Mouse (Mus musculus) embryonic facial prominence, embryonic 11.5 days (tissue): ENCODE data around the gene Gpr83. TPM values are rescaled to one million over a fixed set of nuclear protein-coding genes. Genes with fewer than 3 reads are reported as not detected.

Experiments used
- ATAC-seq: fragments of 200-750 bp; cut with Nextera tagmentation; replicated peaks from 2 replicates; pipeline ENCODE4 v1.8.0; 2017; ENCODE audit warnings: low read depth; ENCODE audit not compliant: insufficient number of reproducible peaks, low FRiP score, low TSS enrichment
- DNase-seq: peaks from one replicate; pipeline ENCODE4 v3.0.0-alpha.2; 2015; ENCODE audit warnings: low spot score
- H3K27ac ChIP-seq: fragments of 300-500 bp; sonication (generic); replicated peaks from 2 replicates; pipeline ENCODE4 v1.5.1; 2014; ENCODE audit warnings: mild to moderate bottlenecking, low read depth, low read length, control low read depth
- H3K27me3 ChIP-seq: fragments of 300-500 bp; sonication (generic); 2 replicates; pipeline ENCODE4 v1.6.1; 2014; ENCODE audit warnings: mild to moderate bottlenecking, low read length, moderate library complexity, mixed read lengths; ENCODE audit not compliant: control insufficient read depth, insufficient read depth
- H3K36me3 ChIP-seq: fragments of 300-500 bp; sonication (generic); replicated peaks from 2 replicates; pipeline ENCODE4 v1.6.1; 2014; ENCODE audit warnings: low read depth, mild to moderate bottlenecking, low read length, moderate library complexity, mixed read lengths; ENCODE audit not compliant: control insufficient read depth, insufficient read depth
- H3K4me1 ChIP-seq: fragments of 300-500 bp; sonication (generic); 2 replicates; pipeline ENCODE4 v1.6.1; 2014; ENCODE audit warnings: low read length, mixed read lengths; ENCODE audit not compliant: control insufficient read depth, insufficient read depth
- H3K4me2 ChIP-seq: fragments of 300-500 bp; sonication (generic); 2 replicates; pipeline ENCODE4 v1.6.1; 2014; ENCODE audit warnings: low read depth, mild to moderate bottlenecking, control low read depth, low read length, moderate library complexity
- H3K4me3 ChIP-seq: fragments of 300-500 bp; sonication (generic); 2 replicates; pipeline ENCODE4 v1.5.1; 2014; ENCODE audit warnings: low read depth, low read length, control low read depth
- H3K9ac ChIP-seq: fragments of 300-500 bp; sonication (generic); replicated peaks from 2 replicates; pipeline ENCODE4 v1.6.1; 2014; ENCODE audit warnings: mild to moderate bottlenecking, control low read depth, low read length
- H3K9me3 ChIP-seq: fragments of 300-500 bp; sonication (generic); replicated peaks from 2 replicates; pipeline ENCODE4 v1.6.1; 2016; ENCODE audit warnings: mild to moderate bottlenecking, low read length, inconsistent platforms, mixed read lengths; ENCODE audit not compliant: control insufficient read depth
- WGBS: fragments of 180-500 bp; shearing (Covaris S2); extraction: QIAGEN DNeasy Blood & Tissue Kit; methylation state at CpG from one replicate; pipeline ENCODE4 v1.1.7; 2014; 5-methylcytosine and 5-hydroxymethylcytosine counted together
- polyA plus RNA-seq: library from polyadenylated mRNA; unstranded; fragments of >200 nt; fragmentation: Nextera tagmentation; extraction: Ambion mirVana; gene quantifications from 2 replicates; pipeline ENCODE4 v1.2.1, GENCODE M21; 2014

Gpr83 gene
- polyA plus RNA-seq, 1 experiment from 2014 or later: 0.29 TPM

DNA sequence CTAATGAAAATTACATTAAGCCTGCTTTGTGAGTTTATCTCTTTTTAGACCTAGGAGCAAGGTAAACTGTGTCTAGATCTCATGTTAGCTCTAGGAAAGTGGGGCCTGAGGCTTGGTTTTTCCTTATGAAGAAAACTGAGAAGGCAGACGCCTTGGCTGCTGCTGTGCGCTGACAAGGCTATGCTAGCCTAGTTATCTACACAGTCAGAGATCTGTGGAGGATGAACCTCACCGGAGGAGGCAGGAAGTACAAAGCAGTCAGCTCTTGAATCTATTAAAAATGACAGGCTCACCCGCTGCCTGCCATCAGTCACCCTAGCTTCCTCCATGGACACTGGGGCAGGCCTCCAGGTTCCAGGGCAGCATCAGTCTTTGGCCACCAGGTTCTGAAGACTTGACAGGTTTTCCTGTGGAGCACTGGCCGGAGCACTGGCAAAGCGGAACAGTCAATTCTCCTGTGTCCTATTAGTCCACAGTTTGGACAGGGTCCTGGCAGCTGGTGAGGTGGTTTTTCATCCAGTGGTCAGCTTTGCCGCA, 1.8 kb upstream of the Gpr83 start:
- Histone ChIP-seq H3K9ac (no peak overlapping the region), H3K4me3 (no peak overlapping the region), H3K36me3 (no peaks in the 10 kb centered on the region), H3K9me3 (no peaks in the 10 kb centered on the region), H3K27me3 (peaks cover 14% of the 10 kb centered on the region), H3K27ac (no peak overlapping the region), H3K4me1 (no peaks in the 10 kb centered on the region; the same call in 1 of the 2 replicates), H3K4me2 (no peak overlapping the region)
- DNase-seq (no peak), ATAC-seq (no peak)
- WGBS: 71% methylated on average over 7 of the region's 7 CpGs

DNA sequence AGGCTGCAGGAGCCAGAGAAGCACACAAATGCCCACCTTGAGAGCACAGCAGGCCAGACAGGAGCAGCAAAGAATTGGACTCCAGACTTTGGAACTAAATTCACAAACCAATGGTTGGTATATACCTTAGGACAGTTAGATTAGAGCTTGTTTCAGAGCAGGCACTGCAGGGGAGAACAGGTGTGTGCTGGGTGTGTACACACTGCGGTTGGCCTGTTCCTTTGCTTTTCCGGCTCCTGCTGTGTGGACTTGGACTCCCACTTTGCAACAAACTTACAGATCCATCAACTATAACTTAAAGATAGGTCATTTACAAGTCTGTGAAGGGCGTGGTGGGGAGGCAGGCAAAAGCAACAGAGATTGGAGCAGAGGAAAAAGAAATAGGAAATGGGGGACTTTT, 1.2 kb upstream of the Gpr83 start:
- Histone ChIP-seq H3K4me1 (no peaks in the 10 kb centered on the region; the same call in 1 of the 2 replicates), H3K4me3 (no peak overlapping the region), H3K27me3 (peaks cover 15% of the 10 kb centered on the region), H3K27ac (no peak overlapping the region), H3K36me3 (no peaks in the 10 kb centered on the region), H3K9me3 (no peaks in the 10 kb centered on the region), H3K9ac (no peak overlapping the region), H3K4me2 (no peak overlapping the region)
- WGBS: 76% methylated on average over 3 of the region's 3 CpGs
- no peak for DNase-seq
- no peak for ATAC-seq

DNA sequence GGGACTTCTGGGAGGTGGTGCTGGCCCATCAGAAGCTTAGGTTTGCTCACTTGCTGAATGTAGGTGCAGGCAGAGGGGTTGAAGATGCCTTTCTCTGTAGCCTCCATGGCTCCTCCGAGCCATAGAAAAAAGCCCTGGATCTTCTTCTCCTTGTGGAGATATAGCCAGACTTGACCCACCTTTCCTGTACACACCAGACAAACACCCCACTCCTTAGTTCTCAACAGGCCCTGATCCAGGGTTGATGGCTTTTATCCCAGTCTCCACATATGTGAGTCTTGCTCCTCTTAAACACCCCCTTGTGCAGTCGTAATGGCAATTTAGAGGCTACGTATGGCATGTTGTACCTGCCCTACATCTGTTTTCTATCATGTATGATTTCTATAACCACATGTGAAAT, 3.1 kb downstream of the Gpr83 start:
- DNase-seq (no peak), ATAC-seq (no peak)
- 60% methylated on average over 3 of the region's 3 CpGs for WGBS
- H3K9me3 ChIP-seq: no peaks in the 10 kb centered on the region
- no peak overlapping the region for H3K4me3 ChIP-seq
- H3K4me1 ChIP-seq: no peaks in the 10 kb centered on the region; the same call in 1 of the 2 replicates
- peaks cover 16% of the 10 kb centered on the region for H3K27me3 ChIP-seq
- no peak overlapping the region for H3K27ac ChIP-seq
- no peak overlapping the region for H3K4me2 ChIP-seq
- H3K36me3 ChIP-seq: no peaks in the 10 kb centered on the region
- no peak overlapping the region for H3K9ac ChIP-seq

DNA sequence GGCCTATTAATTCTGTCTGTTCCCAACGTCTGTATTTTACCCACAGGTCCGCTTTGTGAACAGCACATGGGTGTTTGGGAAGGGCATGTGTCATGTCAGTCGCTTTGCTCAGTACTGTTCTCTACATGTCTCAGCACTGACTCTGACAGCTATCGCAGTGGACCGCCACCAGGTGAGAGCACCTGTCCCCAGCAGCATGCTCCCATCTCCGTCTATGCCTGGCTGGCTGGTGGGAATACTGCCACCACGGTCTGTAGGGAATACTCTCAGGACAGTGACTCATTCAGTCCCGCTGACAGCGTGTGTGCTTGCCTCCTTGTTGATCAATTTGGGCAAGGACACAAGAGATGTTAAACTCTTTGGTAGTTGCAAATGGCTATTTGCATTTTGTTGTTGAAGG, 4.7 kb downstream of the Gpr83 start:
- Histone ChIP-seq H3K9ac (no peak overlapping the region), H3K27ac (no peak overlapping the region), H3K27me3 (peaks cover 12% of the 10 kb centered on the region), H3K4me1 (no peaks in the 10 kb centered on the region; the same call in 1 of the 2 replicates), H3K4me3 (no peak overlapping the region), H3K9me3 (no peaks in the 10 kb centered on the region), H3K36me3 (no peaks in the 10 kb centered on the region), H3K4me2 (no peak overlapping the region)
- 79% methylated on average over 9 of the region's 9 CpGs for WGBS
- DNase-seq (no peak), ATAC-seq (no peak)

DNA sequence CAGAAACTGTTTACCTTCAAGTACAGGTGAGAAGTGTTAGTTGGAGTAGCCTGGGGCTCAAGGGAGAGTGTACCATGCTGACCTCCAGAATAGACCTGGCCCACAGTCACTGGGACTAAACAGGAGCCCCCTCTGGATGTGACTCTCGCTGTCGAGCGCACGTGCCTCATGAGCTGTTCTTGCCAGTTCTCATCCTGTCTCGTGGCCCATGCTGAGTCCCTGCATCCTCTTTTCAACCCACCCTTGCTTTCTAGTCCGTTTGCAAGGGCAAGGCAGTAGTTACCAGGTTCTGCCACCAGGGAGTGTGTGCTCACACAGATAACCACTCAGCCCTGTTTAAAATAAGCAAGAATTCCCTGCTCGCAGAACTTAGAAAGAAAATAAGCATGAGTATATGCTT, 6.9 kb downstream of the Gpr83 start:
- H3K4me3 ChIP-seq: no peak overlapping the region
- 36% methylated on average over 7 of the region's 7 CpGs for WGBS
- H3K9ac ChIP-seq: no peak overlapping the region
- no peak overlapping the region for H3K4me2 ChIP-seq
- no peak overlapping the region for H3K27ac ChIP-seq
- 0 out of 2 replicates have a peak, but pooled peaks cover 2% of the 10 kb centered on the region for H3K27me3 ChIP-seq
- no peaks in the 10 kb centered on the region for H3K4me1 ChIP-seq
- DNase-seq: peak; percentile 67
- H3K9me3 ChIP-seq: no peaks in the 10 kb centered on the region
- ATAC-seq: no peak
- H3K36me3 ChIP-seq: no peaks in the 10 kb centered on the region

DNA sequence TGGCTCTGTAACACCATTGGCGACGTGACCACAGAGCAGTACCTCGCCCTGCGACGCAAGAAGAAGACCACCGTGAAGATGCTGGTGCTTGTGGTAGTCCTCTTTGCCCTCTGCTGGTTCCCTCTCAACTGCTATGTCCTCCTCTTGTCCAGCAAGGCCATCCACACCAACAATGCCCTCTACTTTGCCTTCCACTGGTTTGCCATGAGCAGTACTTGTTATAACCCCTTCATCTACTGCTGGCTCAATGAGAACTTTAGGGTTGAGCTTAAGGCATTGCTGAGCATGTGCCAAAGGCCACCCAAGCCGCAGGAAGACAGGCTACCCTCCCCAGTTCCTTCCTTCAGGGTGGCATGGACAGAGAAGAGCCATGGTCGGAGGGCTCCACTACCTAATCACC, 8.3 kb downstream of the Gpr83 start:
- H3K27me3 ChIP-seq: 0 out of 2 replicates have a peak, but pooled peaks cover 2% of the 10 kb centered on the region
- ATAC-seq: no peak
- no peak overlapping the region for H3K27ac ChIP-seq
- H3K9me3 ChIP-seq: no peaks in the 10 kb centered on the region
- H3K36me3 ChIP-seq: no peaks in the 10 kb centered on the region
- no peaks in the 10 kb centered on the region; the same call in 1 of the 2 replicates for H3K4me1 ChIP-seq
- no peak for DNase-seq
- 91% methylated on average over 8 of the region's 8 CpGs for WGBS
- no peak overlapping the region for H3K9ac ChIP-seq
- H3K4me3 ChIP-seq: no peak overlapping the region
- H3K4me2 ChIP-seq: no peak overlapping the region

DNA sequence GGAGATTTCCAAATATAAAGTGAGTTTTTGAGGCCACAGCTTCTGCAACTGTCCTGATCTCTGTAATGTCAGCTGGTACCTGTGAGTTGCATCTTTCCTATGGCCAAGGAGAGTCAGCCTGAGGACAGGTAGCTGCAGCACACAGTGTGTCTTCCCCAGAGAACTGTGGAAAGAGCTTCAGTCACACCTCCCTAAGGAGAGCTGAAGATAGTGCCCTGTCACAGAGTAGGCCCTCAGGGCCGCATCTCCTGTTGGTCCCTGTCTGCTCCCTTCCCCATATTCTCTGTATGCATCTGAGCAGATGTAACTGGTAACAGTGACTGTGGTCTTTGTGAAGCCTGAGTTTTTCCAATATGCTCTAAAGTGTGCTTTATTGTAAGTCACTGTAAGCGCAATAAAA, 10.4 kb downstream of the Gpr83 start:
- ATAC-seq (no peak), DNase-seq (no peak)
- Histone ChIP-seq H3K27me3 (no peaks in the 10 kb centered on the region), H3K9me3 (no peaks in the 10 kb centered on the region), H3K4me3 (no peak overlapping the region), H3K4me2 (no peak overlapping the region), H3K4me1 (no peaks in the 10 kb centered on the region; the same call in 1 of the 2 replicates), H3K9ac (no peak overlapping the region), H3K36me3 (no peaks in the 10 kb centered on the region), H3K27ac (no peak overlapping the region)
- WGBS: 84% methylated on average over 2 of the region's 2 CpGs

DNA sequence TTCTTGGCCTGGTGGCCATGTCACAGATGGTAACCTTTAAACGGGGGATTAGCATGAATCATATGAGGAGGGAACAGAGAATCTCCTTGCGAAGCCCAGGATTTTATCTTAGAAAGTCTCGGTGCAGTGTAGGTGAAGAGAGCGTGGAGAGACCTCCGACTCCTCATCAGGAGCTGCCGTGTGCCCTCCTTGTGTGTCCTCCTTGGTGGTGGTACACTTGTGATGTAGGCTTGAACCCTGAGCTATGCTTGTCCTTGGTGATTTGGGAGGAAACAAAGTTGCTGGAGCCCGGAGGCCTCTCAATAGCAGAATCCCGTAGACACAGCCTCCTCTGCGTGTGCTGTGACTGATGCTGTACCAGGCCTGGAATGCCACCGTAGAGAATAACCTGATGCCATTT, 10.8 kb downstream of the Gpr83 start:
- DNase-seq (no peak), ATAC-seq (no peak)
- no peak overlapping the region for H3K4me2 ChIP-seq
- H3K4me3 ChIP-seq: no peak overlapping the region
- no peaks in the 10 kb centered on the region for H3K36me3 ChIP-seq
- H3K9ac ChIP-seq: no peak overlapping the region
- WGBS: 89% methylated on average over 10 of the region's 10 CpGs
- no peaks in the 10 kb centered on the region; the same call in 1 of the 2 replicates for H3K4me1 ChIP-seq
- H3K27me3 ChIP-seq: no peaks in the 10 kb centered on the region
- no peak overlapping the region for H3K27ac ChIP-seq
- no peaks in the 10 kb centered on the region for H3K9me3 ChIP-seq
